12 mouse cellular contexts compared by ENCODE assay signal in the genomic region with DNA sequence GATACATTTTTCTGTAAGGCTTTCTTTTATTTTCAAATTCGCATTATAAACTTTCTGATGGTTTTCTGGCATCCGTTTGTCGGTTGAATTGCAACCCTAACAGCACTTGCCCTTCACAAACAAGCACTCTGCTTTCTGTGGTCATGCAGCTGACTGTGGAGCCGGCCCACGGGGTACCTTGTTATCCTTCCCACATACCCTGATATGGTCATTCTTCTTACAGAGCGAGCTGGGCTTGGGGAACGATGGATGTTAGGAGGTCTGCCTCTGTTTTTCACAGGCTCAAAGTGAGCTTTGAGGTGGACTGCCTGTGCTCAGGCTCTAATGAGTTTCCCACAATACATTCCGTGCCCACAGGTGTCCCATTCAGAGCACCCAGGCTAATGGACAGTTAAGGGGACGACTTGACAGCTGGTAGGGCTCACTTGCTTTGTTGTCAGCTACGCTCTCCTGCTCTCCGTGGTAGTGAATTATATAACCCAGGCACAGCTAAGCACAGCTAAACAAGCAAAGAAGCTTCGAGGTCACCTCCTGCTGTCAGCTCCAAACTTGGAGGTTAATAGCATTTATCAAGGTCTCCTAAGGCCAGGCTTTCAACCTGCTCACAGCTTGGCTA. TPM values are rescaled to one million over a fixed set of nuclear protein-coding genes. Genes with fewer than 3 reads are reported as not detected.
DNase-seq lines count a peak whose midpoint lies in the region; ATAC-seq lines count a peak whose summit lies in the region.
"Had no signal": no experiment of that assay in that cellular context is flagged by ENCODE, and none has a peak within 500 bp of the region (broad histone marks: within the 10 kb centered on the region; RNA-seq: fewer than 3 reads in every experiment).

No protein-coding gene starts in this region.

- H3K36me3 ChIP-seq in forebrain, embryonic 11.5 days (ENCODE audit: control insufficient read depth, insufficient read depth, low read length) = no peaks in the 10 kb centered on the region
- H3K36me3 ChIP-seq in midbrain, embryonic 12.5 days = no peaks in the 10 kb centered on the region

- DNase-seq in frontal cortex, postnatal 14 days (ENCODE audit: low spot score in 2 of 2) = no peak
- DNase-seq in Muller cell, postnatal 12 days (ENCODE audit: inconsistent ontology term) = peak; percentile 68
- peak; percentile 57 for DNase-seq in forebrain, embryonic 11.5 days (ENCODE audit: low spot score)
- DNase-seq in layer of hippocampus, postnatal 14 days (ENCODE audit: low spot score in 2 of 2) = no peak
- DNase-seq in B cell, adult 2 months = no peak
- DNase-seq: thymus, adult 2 months had no signal

- H3K4me2 ChIP-seq in forebrain, embryonic 11.5 days (ENCODE audit: low read depth, low read length, severe bottlenecking) = no peak overlapping the region
- H3K4me2 ChIP-seq in midbrain, embryonic 12.5 days (replicated peaks) = peak overlapping the region; percentile 22
- H3K4me2 ChIP-seq: limb, embryonic 15.5 days had no signal

- no peak overlapping the region for H3K9ac ChIP-seq in forebrain, embryonic 11.5 days (ENCODE audit: low read length)
- H3K9ac ChIP-seq in midbrain, embryonic 12.5 days (replicated peaks) = no peak overlapping the region
- H3K9ac ChIP-seq: limb, embryonic 15.5 days had no signal

- H3K27me3 ChIP-seq in forebrain, embryonic 11.5 days (ENCODE audit: control insufficient read depth, insufficient read depth, low read length) = no peaks in the 10 kb centered on the region
- peaks cover 21% of the 10 kb centered on the region for H3K27me3 ChIP-seq in midbrain, embryonic 12.5 days
- H3K27me3 ChIP-seq: limb, embryonic 15.5 days had no signal

- H3K9me3 ChIP-seq in forebrain, embryonic 11.5 days (ENCODE audit: control insufficient read depth, low read length) = no peaks in the 10 kb centered on the region
- H3K9me3 ChIP-seq in midbrain, embryonic 12.5 days = no peaks in the 10 kb centered on the region
- H3K9me3 ChIP-seq: limb, embryonic 15.5 days had no signal

- H3K27ac ChIP-seq in forebrain, embryonic 11.5 days (ENCODE audit: low read depth, low read length) = no peak overlapping the region
- peak overlapping the region; percentile 60 for H3K27ac ChIP-seq in midbrain, embryonic 12.5 days (replicated peaks)
- H3K27ac ChIP-seq: limb, embryonic 15.5 days had no signal

- ATAC-seq in frontal cortex, adult (ENCODE audit: low TSS enrichment) = peak; percentile 26
- ATAC-seq in forebrain, embryonic 11.5 days (replicated peaks; ENCODE audit: low FRiP score) = peak; percentile 76
- peak; percentile 75 for ATAC-seq in midbrain, embryonic 12.5 days (ENCODE audit: low FRiP score, low read depth)
- no peak for ATAC-seq in megakaryocyte-erythroid progenitor cell, adult 5-6 weeks (replicated peaks; ENCODE audit: low FRiP score, low TSS enrichment, poor library complexity, severe bottlenecking)
- ATAC-seq: activated CD4-positive, CD25-positive, alpha-beta regulatory T cell, adult 4 months had no signal

- H3K4me1 ChIP-seq in forebrain, embryonic 11.5 days (replicated peaks; ENCODE audit: control insufficient read depth, insufficient read depth, low read length) = peaks cover 16% of the 10 kb centered on the region
- peaks cover 37% of the 10 kb centered on the region for H3K4me1 ChIP-seq in midbrain, embryonic 12.5 days

- no peak overlapping the region for H3K4me3 ChIP-seq in forebrain, embryonic 11.5 days (ENCODE audit: low read depth, low read length)
- H3K4me3 ChIP-seq in midbrain, embryonic 12.5 days = no peak overlapping the region
- H3K4me3 ChIP-seq: limb, embryonic 15.5 days had no signal

- WGBS in forebrain, embryonic 11.5 days = 18% methylated on average over 12 of the region's 12 CpGs
- WGBS in midbrain, embryonic 12.5 days = 21% methylated on average over 12 of the region's 12 CpGs

RNA-seq across cellular contexts. Expression of a gene that starts 21.3 kb away (rescaled TPM):
- polyA plus RNA-seq in forebrain, embryonic 11.5 days (2014; fragmentation: Nextera tagmentation; extraction: Ambion mirVana) = 188 and 192 TPM in 2 replicates
- polyA plus RNA-seq in midbrain, embryonic 12.5 days (2016; fragmentation: Nextera tagmentation; extraction: Ambion mirVana) = 317 and 363 TPM in 2 replicates
- 100 to 1,000 TPM; 358 to 368 TPM for total RNA-seq in layer of hippocampus, postnatal 14 days (2021)
- not detected in 2 replicates for total RNA-seq in megakaryocyte-erythroid progenitor cell, adult 5-6 weeks (2014; fragmentation: Nextera tagmentation)
- 1.8 TPM in 1 of 2 replicates, not detected in the other for total RNA-seq in megakaryocyte-erythroid progenitor cell, adult 5-6 weeks (2017)
- total RNA-seq: neutrophil, adult 5-6 weeks had no signal
- polyA plus RNA-seq: activated CD4-positive, CD25-positive, alpha-beta regulatory T cell, adult 4 months had no signal

Comparison
In these comparisons a context has a peak if more than half of its experiments do, and no peak if none do; other contexts are left out.
1. DNase-seq: peak in Muller cell, postnatal 12 days (single experiment) and forebrain, embryonic 11.5 days (single experiment); none in frontal cortex, postnatal 14 days (0 of 2), layer of hippocampus, postnatal 14 days (0 of 2) and B cell, adult 2 months (0 of 2).
2. RNA of a gene that starts 21.3 kb away (total RNA-seq): 358 to 368 TPM in layer of hippocampus, postnatal 14 days; 1.8 TPM in megakaryocyte-erythroid progenitor cell, adult 5-6 weeks; every median in the first group is over 100 times any median in the second.